Mouse (Mus musculus) left cerebral cortex, adult 2 months (tissue): ENCODE measurements around the gene Myh11. TPM values are rescaled to one million over a fixed set of nuclear protein-coding genes. Genes with fewer than 3 reads are reported as not detected.

Experiments
- DNase-seq, 2 experiments: peaks; one replicate each; pipeline ENCODE4 v3.0.0; 2021 to 2022; ENCODE audit warnings: low spot score in 2 of 2, mixed read lengths in 1 of 2; ENCODE audit errors: extremely low spot score in 1 of 2
- H3K27ac ChIP-seq: fragments of 200-600 bp; 2 replicates; pipeline ENCODE4 v1.8.1; 2022
- H3K4me3 ChIP-seq: fragments of 200-600 bp; 2 replicates; pipeline ENCODE4 v1.8.1; 2022
- CTCF ChIP-seq: fragments of 200-600 bp; IDR thresholded peaks from 2 replicates; pipeline ENCODE4 v1.8.1; 2022; ENCODE audit warnings: antibody characterized with exemption, mild to moderate bottlenecking, moderate library complexity
- intact Hi-C: fragments of 180-260 bp; cut with DNase I; formaldehyde crosslinking; loops from one replicate; pipeline ENCODE4 v1.15.1; 2025
- total RNA-seq, 2 experiments: library from RNA; stranded (reverse); gene quantifications; 2 replicates each; pipeline ENCODE4 v1.2.3; 2021

The Myh11 gene
- total RNA-seq, 2 experiments from 2014 or later = 4.7 to 5.0 TPM

GRCm38 (mm10) chr16:14263241-14263640 is 27.9 kb downstream of the Myh11 start:
- H3K4me3 ChIP-seq = no peak overlapping the region
- intact Hi-C loops = no loop called here
- H3K27ac ChIP-seq = no peak overlapping the region
- no peak for TF ChIP-seq CTCF
- DNase-seq = no peak

GRCm38 (mm10) chr16:14262410-14262809 is 28.8 kb downstream of the Myh11 start:
- intact Hi-C loops = no loop called here
- DNase-seq = no peak
- TF ChIP-seq CTCF = no peak
- Histone ChIP-seq H3K4me3 (no peak overlapping the region), H3K27ac (no peak overlapping the region)

GRCm38 (mm10) chr16:14258856-14259255 is 32.3 kb downstream of the Myh11 start:
- DNase-seq = no peak
- TF ChIP-seq CTCF = no peak
- H3K4me3 ChIP-seq = no peak overlapping the region
- no peak overlapping the region for H3K27ac ChIP-seq
- intact Hi-C loops = no loop called here

GRCm38 (mm10) chr16:14253586-14253985 is 37.6 kb downstream of the Myh11 start:
- H3K27ac ChIP-seq = no peak overlapping the region
- intact Hi-C loops = no loop called here
- H3K4me3 ChIP-seq = no peak overlapping the region
- DNase-seq = no peak
- TF ChIP-seq CTCF = no peak

GRCm38 (mm10) chr16:14252877-14253276 is 38.3 kb downstream of the Myh11 start:
- no peak for DNase-seq
- Histone ChIP-seq H3K4me3 (no peak overlapping the region), H3K27ac (no peak overlapping the region)
- no peak for TF ChIP-seq CTCF
- intact Hi-C loops = no loop called here

- intact Hi-C loops = no loop called here
- H3K27ac ChIP-seq = no peak overlapping the region
- H3K4me3 ChIP-seq = no peak overlapping the region
- no peak for DNase-seq
- no peak for TF ChIP-seq CTCF
These were observed 41.3 kb downstream of the Myh11 start for GRCm38 (mm10) chr16:14249913-14250312.

- no peak for DNase-seq
- Histone ChIP-seq H3K27ac (no peak overlapping the region), H3K4me3 (no peak overlapping the region)
- intact Hi-C loops = no loop called here
- peak; percentile 41 for TF ChIP-seq CTCF
These were observed 48.6 kb downstream of the Myh11 start for GRCm38 (mm10) chr16:14242553-14242952.

- no peak for TF ChIP-seq CTCF
- Histone ChIP-seq H3K4me3 (no peak overlapping the region), H3K27ac (no peak overlapping the region)
- intact Hi-C loops = no loop called here
- no peak for DNase-seq
These were observed 49.1 kb downstream of the Myh11 start for GRCm38 (mm10) chr16:14242059-14242458.

GRCm38 (mm10) chr16:14237100-14237723 is 54.0 kb downstream of the Myh11 start:
- TF ChIP-seq CTCF = peak; percentile 94
- DNase-seq = peak; percentile 71 to 76
- no peak overlapping the region for H3K4me3 ChIP-seq
- H3K27ac ChIP-seq = no peak overlapping the region
- intact Hi-C loops = loop anchor here (1.0 to 5.0 kb wide), 2 partner anchors 55 to 257 kb away; partner anchors contain the start of gene Myh11

- Histone ChIP-seq H3K27ac (no peak overlapping the region), H3K4me3 (no peak overlapping the region)
- DNase-seq = peak; percentile 17 to 18
- intact Hi-C loops = no loop called here
- no peak for TF ChIP-seq CTCF
These were observed 76.0 kb downstream of the Myh11 start for GRCm38 (mm10) chr16:14215156-14215555.

- intact Hi-C loops = no loop called here
- DNase-seq = no peak
- H3K27ac ChIP-seq = no peak overlapping the region
- H3K4me3 ChIP-seq = no peak overlapping the region
- no peak; the same call in 1 of the 2 replicates for TF ChIP-seq CTCF
These were observed 92.4 kb downstream of the Myh11 start for GRCm38 (mm10) chr16:14198798-14199197.

- intact Hi-C loops = loop anchor here (2.0 kb wide), 1 partner anchor 33 kb away; the partner anchor contains the start of genes Marf1 and Nde1
- DNase-seq = peak; percentile 54 to 57
- Histone ChIP-seq H3K4me3 (no peak overlapping the region), H3K27ac (no peak overlapping the region)
- TF ChIP-seq CTCF = peak; percentile 89
These were observed 95.7 kb downstream of the Myh11 start for GRCm38 (mm10) chr16:14195427-14195826.
